Mouse (Mus musculus) large intestine, adult 2 months (tissue): ENCODE measurements around the gene Nploc4. TPM values are rescaled to one million over a fixed set of nuclear protein-coding genes. Genes with fewer than 3 reads are reported as not detected.
"Not testable (repeated sequence)": the region's sequence is repeated elsewhere in the genome, so short reads cannot be mapped to it uniquely, and the experiment has no call there.

Source experiments
- DNase-seq: peaks from one replicate; pipeline ENCODE4 v3.0.0-alpha.2; 2012; ENCODE audit warnings: low read depth, low spot score
- whole genome bisulfite sequencing: fragments of 180-500 bp; shearing (Covaris S2); methylation state at CpG from one replicate; pipeline ENCODE4 v1.1.7; 2018; 5-methylcytosine and 5-hydroxymethylcytosine counted together
- polyA plus RNA-seq: library from polyadenylated mRNA; depleted of rRNA; stranded (reverse); fragments of >200 nt; gene quantifications from 2 replicates; pipeline ENCODE4 v1.2.3, GENCODE M21; 2012

Gene Nploc4
- polyA plus RNA-seq, 1 experiment, result 42.4 TPM

DNA sequence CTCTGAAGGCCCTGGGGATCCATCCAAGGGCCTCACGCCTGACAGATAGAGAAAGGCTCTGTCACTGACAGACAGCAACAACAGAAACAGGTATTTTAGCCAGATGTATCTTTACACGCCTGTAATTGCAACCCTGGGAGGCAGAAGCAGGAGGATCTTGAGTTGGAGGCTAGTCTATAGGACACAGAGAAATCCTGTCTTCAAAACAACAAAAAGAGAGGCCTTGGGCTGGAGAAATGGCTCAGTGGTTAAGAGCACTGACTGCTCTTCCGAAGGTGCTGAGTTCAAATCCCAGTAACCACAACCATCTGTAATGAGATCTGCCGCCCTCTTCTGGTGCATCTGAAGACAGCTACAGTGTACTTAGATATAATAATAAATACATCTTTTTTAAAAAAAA lies 80.6 kb downstream of the Nploc4 start:
- WGBS, result 94% methylated on average over 4 of the region's 4 CpGs
- no peak for DNase-seq

- WGBS, result 87% methylated on average over 15 of the region's 15 CpGs
- no peak for DNase-seq
Observed at GRCm38 (mm10) chr11:120356319-120356840, 81.1 kb downstream of the Nploc4 start.

- WGBS, result 41% methylated on average over 5 of the region's 5 CpGs
- DNase-seq, result no peak
Observed at GRCm38 (mm10) chr11:120355277-120356039, 82.0 kb downstream of the Nploc4 start.

DNA sequence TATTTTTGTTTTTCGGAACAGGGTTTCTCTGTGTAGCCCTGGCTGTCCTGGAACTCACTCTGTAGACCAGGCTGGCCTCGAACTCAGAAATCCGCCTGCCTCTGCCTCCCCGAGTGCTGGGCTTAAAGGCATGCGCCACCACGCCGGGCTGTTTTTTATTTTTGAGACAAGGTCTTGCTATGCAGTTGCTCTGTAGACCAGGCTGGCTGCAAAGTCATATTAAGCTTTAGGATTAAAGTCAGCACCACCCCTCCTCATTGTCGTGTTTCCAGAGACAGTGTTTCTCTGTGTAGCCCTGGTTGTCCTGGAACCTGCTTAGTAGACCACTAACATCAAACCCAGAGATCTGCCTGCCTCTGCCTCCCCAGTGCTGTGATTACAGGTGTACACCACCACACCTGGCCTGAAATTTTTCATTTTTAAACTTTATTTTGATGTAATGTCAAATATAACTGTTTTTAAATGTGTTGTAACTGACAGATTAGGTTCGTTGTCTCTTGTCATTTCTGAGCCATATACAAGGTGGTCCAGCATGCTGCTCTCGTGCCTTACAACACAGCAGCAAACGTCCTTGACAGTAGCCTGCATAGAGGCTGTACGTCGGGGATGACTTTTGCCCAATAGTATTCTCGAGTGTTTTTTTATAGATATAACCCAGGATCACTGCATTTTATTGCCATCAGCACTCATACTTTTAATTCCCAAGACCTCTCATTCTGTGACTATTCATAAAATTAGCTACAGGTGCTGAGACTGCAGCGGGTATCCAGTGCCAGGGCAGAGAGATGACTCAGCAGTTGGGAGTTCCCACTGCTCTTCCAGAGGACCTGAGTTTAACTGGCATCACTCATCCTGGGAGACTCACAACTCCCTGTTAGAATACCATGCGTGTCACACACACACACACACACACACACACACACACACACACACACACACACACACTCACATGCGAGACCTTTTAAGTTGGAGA lies 82.9 kb downstream of the Nploc4 start:
- DNase-seq, result no peak
- 61% methylated on average over 17 of the region's 17 CpGs for WGBS

GRCm38 (mm10) chr11:120353500-120354303 lies 83.8 kb downstream of the Nploc4 start:
- DNase-seq, result no peak
- WGBS, result 5% methylated on average over 26 of the region's 26 CpGs

DNA sequence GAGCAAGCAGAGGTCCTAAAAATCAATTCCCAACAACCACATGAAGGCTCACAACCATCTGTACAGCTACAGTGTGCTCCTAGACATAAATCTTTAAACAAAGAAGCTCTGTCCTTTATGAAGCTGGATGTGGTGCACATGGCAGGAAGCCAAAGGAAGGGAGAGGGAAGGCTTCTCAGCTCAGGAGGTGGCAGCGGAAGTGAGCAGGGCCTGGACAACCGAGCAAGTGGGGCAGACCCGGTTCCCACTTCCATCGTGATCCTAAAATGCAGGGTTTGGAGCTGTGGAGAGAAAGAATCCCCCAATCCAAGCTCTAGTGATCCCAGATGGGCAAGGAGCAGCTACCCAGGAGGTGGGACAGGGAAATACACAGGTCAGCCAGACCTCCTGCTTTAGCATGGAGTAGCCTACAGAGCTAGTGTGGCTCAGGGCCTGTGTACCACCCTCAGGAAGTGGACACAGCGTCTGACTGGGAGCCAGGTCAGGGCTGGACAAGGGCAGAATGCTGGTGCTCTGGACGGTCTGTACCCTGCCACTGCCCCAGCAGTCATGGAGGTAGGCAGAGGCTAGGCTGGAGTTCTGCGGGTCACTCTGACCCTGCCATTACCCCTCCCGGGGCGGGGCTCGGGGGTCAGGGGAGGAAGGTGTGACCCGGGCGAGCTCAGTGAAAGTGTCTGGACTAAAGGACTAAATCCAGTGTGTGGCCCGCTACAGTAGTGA lies 84.8 kb downstream of the Nploc4 start:
- 34% methylated on average over 13 of the region's 13 CpGs for whole genome bisulfite sequencing

GRCm38 (mm10) chr11:120352093-120352350 lies 85.5 kb downstream of the Nploc4 start:
- not testable (repeated sequence) for DNase-seq
- WGBS, result 82% methylated on average over 5 of the region's 5 CpGs

More for the DNA sequence above, 84.8 kb downstream of the Nploc4 start:
- DNase-seq, result no peak

GRCm38 (mm10) chr11:120351250-120352092 lies 86.0 kb downstream of the Nploc4 start:
- no peak for DNase-seq
- WGBS, result 53% methylated on average over 10 of the region's 10 CpGs

- DNase-seq, result no peak
- WGBS, result 8% methylated on average over 11 of the region's 11 CpGs
Observed at GRCm38 (mm10) chr11:120350711-120351110, 86.8 kb downstream of the Nploc4 start.

DNA sequence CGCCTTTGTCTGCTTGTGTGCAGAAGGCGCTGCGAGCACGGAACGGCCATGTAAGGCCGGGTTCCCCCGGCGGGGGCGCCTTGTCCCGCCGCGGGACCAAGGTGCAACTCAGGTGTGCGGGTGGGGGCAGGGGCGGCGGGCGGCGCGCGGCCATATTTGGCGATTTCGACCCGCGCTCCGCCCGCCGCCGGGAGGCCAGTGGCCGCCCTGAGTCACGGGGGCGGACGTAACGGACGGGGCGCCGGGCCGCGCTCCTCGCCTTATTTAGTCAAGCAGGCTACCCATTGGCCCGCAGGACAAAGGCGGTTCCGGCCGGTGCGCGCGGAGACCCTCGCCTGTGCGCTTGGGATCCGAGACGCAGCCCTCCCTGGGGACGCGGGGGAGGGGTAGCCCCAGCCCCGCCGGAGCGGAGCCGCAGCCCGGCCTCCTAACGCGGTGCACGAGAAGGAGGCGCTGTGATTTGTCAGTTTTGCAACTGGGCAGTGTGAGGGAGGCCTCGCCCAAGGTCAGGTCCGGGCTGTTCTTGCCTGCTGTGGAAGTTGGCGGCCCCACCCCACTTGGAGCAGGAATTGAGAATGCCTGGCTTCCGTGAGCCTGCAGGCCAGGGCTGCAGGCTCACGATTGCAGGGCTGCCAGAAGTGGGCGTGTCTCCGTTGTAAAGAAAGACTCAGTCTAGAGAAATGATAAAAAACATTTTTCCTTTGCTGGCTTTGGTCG lies 87.4 kb downstream of the Nploc4 start:
- peak; percentile 83 for DNase-seq
- under 1% methylated on average over 68 of the region's 68 CpGs for WGBS

GRCm38 (mm10) chr11:120349371-120349985 lies 88.0 kb downstream of the Nploc4 start:
- DNase-seq, result no peak
- under 1% methylated on average over 16 of the region's 16 CpGs for WGBS

- 2% methylated on average over 53 of the region's 53 CpGs for WGBS
- DNase-seq, result no peak
Observed at GRCm38 (mm10) chr11:120348684-120349370, 88.7 kb downstream of the Nploc4 start.

DNA sequence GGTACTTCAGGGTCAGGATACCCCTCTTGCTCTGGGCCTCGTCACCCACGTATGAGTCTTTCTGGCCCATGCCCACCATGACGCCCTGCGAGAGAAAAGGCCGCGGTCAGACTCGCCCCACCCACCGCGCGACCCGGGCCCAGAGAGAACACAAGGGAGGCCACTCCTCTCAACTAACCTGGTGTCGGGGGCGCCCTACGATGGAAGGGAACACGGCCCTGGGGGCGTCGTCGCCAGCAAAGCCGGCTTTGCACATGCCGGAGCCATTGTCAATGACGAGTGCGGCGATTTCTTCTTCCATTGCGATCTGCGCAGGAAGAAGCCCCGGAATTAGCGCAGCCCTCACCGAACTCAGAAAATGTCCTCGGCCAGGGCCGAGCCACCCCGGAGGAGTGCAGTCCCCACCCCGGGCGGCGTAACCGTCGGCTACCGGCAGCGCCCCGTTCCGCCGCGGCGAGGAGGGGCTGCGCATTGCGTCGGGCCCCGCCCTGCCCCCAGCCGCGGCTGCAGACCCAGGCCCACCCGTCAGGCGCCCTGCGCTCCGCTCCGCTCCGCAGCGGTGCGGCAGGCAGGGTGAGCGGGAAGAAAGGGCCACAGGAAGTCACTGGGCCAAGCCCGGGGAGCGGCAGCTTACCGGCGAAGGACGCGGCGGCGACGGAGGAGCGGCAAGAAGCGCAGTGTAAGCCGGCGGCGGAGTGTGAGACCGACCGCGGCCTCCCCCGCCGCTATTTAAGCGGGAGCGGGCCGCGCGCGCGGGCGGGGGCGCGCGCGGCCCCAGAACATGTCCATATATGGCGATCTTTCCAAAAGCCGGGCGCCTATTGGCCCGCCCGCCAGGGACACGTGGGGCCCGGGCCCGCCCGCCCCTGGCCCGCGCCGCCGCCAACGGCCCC lies 89.5 kb downstream of the Nploc4 start, which contains the start of gene Actg1:
Gene Actg1 (minus strand): TSS at position 752 of the 893 bp plus-strand sequence.
- DNase-seq, result no peak
- under 1% methylated on average over 102 of the region's 103 CpGs for WGBS

- 0% methylated on average over 10 of the region's 10 CpGs for WGBS
- no peak for DNase-seq
Observed at GRCm38 (mm10) chr11:120347301-120347700, 90.2 kb downstream of the Nploc4 start.

- WGBS, result 1% methylated on average over 11 of the region's 13 CpGs
- DNase-seq, result not testable (repeated sequence)
Observed at GRCm38 (mm10) chr11:120346383-120347034, 91.0 kb downstream of the Nploc4 start.
